Mouse (Mus musculus) B cell, adult 2 months (primary cell): Measurements from ENCODE around the gene Kctd4.
"Not testable (repeated sequence)": the region's sequence is repeated elsewhere in the genome, so short reads cannot be mapped to it uniquely, and the experiment has no call there.

ENCODE experiments used
- DNase-seq, 2 experiments: peaks; one replicate each; pipeline ENCODE4 v3.0.0; 2022

Kctd4 gene

GRCm38 (mm10) chr14:75954766-75955165 is at the start of gene Kctd4:
Kctd4 (plus strand) TSS chr14:75955009.
- no peak for DNase-seq

GRCm38 (mm10) chr14:75906931-75907330 is 47.9 kb upstream of the Kctd4 start:
- no peak for DNase-seq

- no peak for DNase-seq
Observed at GRCm38 (mm10) chr14:75911968-75912367, 42.8 kb upstream of the Kctd4 start.

- no peak for DNase-seq
Observed at GRCm38 (mm10) chr14:75912665-75913064, 42.1 kb upstream of the Kctd4 start.

- DNase-seq, result no peak
Observed at GRCm38 (mm10) chr14:75923314-75924052, 31.3 kb upstream of the Kctd4 start.

DNA sequence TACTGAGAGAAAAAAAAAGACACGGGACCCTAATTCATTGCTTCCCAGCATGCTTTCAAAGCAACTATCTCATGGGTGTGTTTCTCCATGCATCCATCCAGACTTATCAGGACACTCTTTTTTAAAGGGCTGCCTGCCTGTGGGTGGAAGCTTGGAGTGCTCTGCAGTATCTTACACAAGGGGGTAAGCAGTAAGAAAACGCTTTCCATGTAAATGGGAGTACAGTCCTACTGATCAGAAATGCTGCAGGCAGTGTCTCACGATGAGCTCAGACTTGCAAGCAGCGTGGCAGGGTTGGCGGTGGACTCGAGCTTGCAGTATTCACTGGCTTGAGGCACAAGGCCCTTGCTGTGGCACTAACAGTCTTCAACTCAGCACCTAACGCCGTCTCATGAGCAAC is 25.1 kb upstream of the Kctd4 start:
- DNase-seq, result not testable (repeated sequence)

GRCm38 (mm10) chr14:75931266-75931665 is 23.5 kb upstream of the Kctd4 start:
- peak; percentile 24 to 35 for DNase-seq

DNA sequence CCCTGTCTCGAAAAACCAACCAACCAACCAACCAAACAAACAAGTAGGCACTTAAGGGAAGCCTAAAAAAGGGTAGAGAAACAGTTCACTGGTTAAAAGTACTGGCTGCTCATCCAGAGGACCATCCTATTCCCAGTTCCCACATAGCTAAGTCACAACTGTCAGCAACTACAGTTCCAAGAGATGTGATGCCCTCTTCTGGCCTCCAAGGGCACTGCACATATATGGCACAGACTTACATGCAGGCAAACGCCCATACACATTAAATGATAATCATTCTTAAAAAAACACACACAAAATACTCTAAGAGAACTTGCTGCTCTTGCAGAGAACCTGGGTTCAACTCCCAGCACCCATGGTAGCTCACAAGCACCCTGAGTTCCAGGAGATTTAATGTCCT is 20.4 kb upstream of the Kctd4 start:
- peak; percentile 24 to 29 for DNase-seq

DNA sequence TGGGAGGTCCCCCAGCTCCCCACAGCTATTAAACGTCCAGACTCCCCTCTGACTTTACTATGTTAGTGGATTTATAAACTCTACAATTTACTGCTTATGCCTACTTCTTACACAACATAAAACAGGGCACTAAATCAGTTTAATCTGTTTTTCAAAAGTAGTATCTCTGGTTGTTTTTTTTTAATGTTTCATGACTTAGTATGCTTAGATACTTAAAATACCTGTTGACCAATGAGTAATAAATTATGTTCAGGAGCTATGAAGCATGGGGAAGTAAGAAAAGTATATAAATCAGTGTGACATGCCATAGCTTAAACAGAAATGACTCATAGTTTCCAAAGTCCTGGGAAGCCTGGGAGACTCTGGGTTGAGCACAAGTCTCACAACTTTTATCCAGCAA is 17.1 kb upstream of the Kctd4 start:
- DNase-seq, result no peak

DNA sequence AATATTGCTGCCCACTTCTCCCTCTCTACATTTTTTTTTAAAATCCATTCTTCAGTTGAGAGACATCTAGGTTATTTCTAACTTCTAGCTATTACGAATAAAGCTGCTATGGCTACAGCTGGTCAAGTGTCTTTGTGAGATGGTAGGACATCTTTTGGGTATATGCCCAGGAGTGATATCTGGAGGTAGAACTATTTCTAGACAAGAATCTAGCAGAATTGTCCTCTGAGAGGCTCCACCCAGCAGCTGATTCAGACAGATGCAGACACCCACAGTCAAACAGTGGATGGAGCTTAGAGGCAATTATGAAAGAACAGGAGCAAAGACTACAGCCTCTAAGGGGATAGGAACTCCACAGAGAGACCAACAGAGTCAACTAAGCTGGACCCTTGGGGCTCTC is 13.3 kb upstream of the Kctd4 start:
- no peak for DNase-seq

- no peak for DNase-seq
Observed at GRCm38 (mm10) chr14:75942365-75942764, 12.4 kb upstream of the Kctd4 start.

GRCm38 (mm10) chr14:75947674-75948073 is 7.1 kb upstream of the Kctd4 start:
- no peak for DNase-seq

DNA sequence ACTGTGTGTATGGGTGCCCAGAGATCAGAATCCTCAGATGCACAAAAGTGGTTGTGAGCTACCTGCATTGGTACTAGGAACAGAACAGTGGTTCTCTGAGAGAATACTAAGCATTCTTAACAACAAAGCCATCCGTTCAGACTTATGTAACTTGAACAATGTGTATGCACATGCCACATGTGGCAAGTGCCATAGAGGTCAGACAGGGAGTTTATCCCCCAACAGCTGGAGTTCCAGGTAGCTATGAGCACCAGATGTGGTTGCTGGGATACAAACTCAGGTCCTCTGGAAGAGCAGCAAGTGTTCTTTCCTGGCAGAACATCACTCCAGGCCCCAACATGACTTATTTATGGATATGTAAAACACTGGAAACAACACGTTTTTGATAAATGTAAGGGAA is 1.8 kb upstream of the Kctd4 start:
- no peak for DNase-seq

- no peak for DNase-seq
Observed at GRCm38 (mm10) chr14:75962250-75962649, 7.4 kb downstream of the Kctd4 start.

GRCm38 (mm10) chr14:75963215-75963614 is 8.4 kb downstream of the Kctd4 start:
- no peak for DNase-seq

GRCm38 (mm10) chr14:75964000-75964399 is 9.2 kb downstream of the Kctd4 start:
- DNase-seq, result no peak

- DNase-seq, result no peak
Observed at GRCm38 (mm10) chr14:75964433-75964832, 9.6 kb downstream of the Kctd4 start.

GRCm38 (mm10) chr14:75967291-75967690 is 12.5 kb downstream of the Kctd4 start:
- DNase-seq, result peak; percentile 5 to 13

DNA sequence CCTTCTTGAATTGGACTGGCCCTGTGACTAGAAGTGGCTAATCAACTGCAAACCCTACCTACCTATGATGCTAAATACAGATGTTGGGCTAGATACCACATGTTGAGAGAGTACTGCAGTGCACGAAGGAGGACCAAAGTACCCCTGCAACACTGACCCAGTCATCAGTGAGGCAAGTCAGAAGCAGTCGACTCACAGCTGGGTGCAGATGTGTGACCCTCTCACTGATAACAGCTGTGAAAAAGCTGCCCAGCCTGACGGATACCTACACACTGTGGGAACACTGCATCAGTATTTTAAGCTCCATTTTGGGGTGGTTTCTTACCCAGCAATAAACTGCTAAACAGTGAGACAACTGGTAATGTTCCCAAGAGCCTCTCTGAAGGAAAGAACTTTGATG is 21.3 kb downstream of the Kctd4 start:
- no peak for DNase-seq

GRCm38 (mm10) chr14:75981231-75981630 is 26.4 kb downstream of the Kctd4 start:
- no peak for DNase-seq

GRCm38 (mm10) chr14:75983891-75984290 is 29.1 kb downstream of the Kctd4 start:
- DNase-seq, result no peak

DNA sequence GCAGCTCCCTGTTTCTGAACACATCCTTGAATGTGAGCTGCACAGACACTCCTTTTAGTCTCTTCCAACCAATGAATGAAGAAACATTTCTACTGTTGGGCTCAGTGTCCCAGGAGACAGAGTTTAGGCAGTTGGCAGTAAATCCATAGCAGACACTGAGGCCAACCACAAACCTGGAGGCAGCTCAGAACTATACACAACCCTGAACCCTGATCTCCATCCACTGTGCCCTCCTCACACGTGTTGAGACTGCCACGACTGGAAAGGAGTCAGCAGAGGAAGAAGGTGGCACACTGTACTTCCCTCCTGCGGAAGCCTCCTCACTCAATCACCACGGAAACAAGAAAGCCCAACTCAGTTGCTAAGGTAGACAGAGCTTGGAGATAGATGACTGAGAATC is 30.3 kb downstream of the Kctd4 start:
- DNase-seq, result no peak

- DNase-seq, result peak; percentile 13 to 27
Observed at GRCm38 (mm10) chr14:75986878-75987483, 32.2 kb downstream of the Kctd4 start.

DNA sequence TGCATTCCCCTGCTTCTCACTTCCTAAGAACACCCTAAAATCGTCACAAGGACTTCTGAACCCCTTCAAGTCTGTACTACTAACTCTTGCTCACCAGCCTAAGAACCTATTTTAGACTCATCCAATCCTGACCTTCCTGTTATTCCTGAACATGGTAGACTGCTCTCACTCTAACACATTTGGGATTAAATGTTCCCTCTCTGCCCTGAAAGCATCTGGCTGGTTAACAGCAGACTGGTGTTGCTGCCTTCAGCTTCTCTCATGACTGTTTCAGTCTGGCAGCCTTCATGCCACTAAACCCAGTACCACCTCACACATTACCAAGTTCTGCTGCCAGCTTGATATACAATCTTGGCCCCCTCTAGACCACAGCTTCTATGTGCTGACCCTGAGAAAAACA is 34.4 kb downstream of the Kctd4 start:
- no peak for DNase-seq

DNA sequence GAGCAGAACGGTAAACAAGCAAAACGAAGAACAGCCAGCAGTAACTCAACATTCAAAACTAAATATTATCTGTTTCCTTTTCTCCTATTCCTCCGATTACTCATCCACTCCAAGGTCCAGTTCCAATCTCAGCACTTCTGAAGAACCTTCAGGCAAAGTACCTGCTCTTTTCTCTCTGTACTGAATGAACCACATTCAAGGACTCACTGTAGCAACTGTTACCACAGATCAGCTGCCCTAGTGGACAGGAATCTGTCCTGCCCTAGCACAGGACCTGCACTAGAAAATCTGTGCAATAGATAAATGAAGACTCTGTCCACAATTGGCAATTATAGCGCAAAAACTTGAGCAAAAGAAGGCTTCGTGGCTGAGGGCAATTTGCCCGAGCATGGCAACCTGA is 36.1 kb downstream of the Kctd4 start:
- no peak for DNase-seq
